Mouse (Mus musculus): ENCODE measurements at regions not wholly inside any gene's neighbourhood (a gene's known extent, or its start where the extent isn't known, plus 50 kb on each side); places are given as distances from the start of the nearest gene placed in this dataset.

GRCm38 (mm10) chr11:17464875-17465274 is 207.5 kb downstream of the C1d start:
- DNase-seq: no peak

- no peak for DNase-seq
Observed at GRCm38 (mm10) chr11:17468431-17469165, 211.2 kb downstream of the C1d start.

GRCm38 (mm10) chr11:17481436-17481996 is 224.1 kb downstream of the C1d start:
- no peak for DNase-seq

- no peak for DNase-seq
Observed at GRCm38 (mm10) chr11:17483849-17484441, 226.6 kb downstream of the C1d start.

GRCm38 (mm10) chr11:17501120-17502043 is 244.0 kb downstream of the C1d start:
- DNase-seq: no peak

- no peak for DNase-seq
Observed at GRCm38 (mm10) chr11:17502052-17502451, 244.7 kb downstream of the C1d start.

- DNase-seq: no peak
Observed at GRCm38 (mm10) chr11:17522220-17522919, 265.0 kb downstream of the C1d start.

- no peak for DNase-seq
Observed at GRCm38 (mm10) chr11:17523329-17523728, 265.9 kb downstream of the C1d start.

GRCm38 (mm10) chr11:17524985-17525775 is 267.8 kb downstream of the C1d start:
- DNase-seq: no peak

- no peak for DNase-seq
Observed at GRCm38 (mm10) chr11:17526476-17526875, 269.1 kb downstream of the C1d start.

GRCm38 (mm10) chr11:17528609-17529008 is 271.2 kb downstream of the C1d start:
- no peak for DNase-seq

GRCm38 (mm10) chr11:17533706-17534105 is 276.3 kb downstream of the C1d start:
- DNase-seq: no peak

- DNase-seq: no peak
Observed at GRCm38 (mm10) chr11:17546286-17546685, 288.9 kb downstream of the C1d start.

- DNase-seq: no peak
Observed at GRCm38 (mm10) chr11:17549148-17549547, 291.8 kb downstream of the C1d start.

- no peak for DNase-seq
Observed at GRCm38 (mm10) chr11:17555276-17555675, 297.9 kb downstream of the C1d start.

GRCm38 (mm10) chr11:17591780-17592487 is 334.6 kb downstream of the C1d start:
- no peak for DNase-seq

- DNase-seq: no peak
Observed at GRCm38 (mm10) chr11:17603726-17604493, 346.5 kb downstream of the C1d start.

- DNase-seq: no peak
Observed at GRCm38 (mm10) chr11:17620462-17621248, 333.0 kb downstream of the Etaa1 start.

GRCm38 (mm10) chr11:17629541-17630171 is 324.0 kb downstream of the Etaa1 start:
- no peak for DNase-seq

Data from thymus, postnatal 4 days (tissue).